ENCODE assay signal across 16 mouse cellular contexts in the genomic region with DNA sequence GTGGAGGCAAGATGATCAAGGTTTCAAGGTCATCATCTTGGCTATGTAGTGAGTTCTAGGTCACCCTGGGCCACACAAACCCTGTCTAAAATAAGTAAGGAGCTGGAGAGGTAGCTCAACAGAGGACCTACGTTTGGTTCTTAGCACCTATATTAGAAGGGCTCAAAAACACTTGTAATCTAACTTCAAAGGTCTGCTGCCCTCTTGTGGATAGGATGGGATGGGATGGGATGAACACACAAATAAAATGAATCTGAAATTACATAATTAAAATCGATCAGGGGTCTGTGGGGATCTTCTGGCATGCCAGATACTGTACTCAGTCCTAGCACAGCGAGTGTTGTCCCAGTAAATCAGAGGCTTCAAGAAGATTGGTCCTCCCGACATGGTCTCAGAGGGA.
A peak's percentile ranks its signal among the peaks of the same experiment; 100 is the strongest.
DNase-seq lines count a peak whose midpoint lies in the region; ATAC-seq and TF ChIP-seq lines count a peak whose summit lies in the region.
"Had no signal": no experiment of that assay in that cellular context is flagged by ENCODE, and none has a peak within 500 bp of the region (broad histone marks: within the 10 kb centered on the region; RNA-seq: fewer than 3 reads in every experiment).

No protein-coding gene starts in this region.

- H3K27ac ChIP-seq in heart, postnatal 0 days (ENCODE audit: low read depth) = no peak overlapping the region
- H3K27ac ChIP-seq in small intestine, adult 2 months (ENCODE audit: insufficient read depth, low read depth, low read length) = peak overlapping the region; percentile 4; the same call in 1 of the 2 replicates
- H3K27ac ChIP-seq: heart, embryonic 10.5 days; intestine, embryonic 15.5 days; midbrain, embryonic 13.5 days had no signal

- WGBS in heart, postnatal 0 days = 89% methylated on average over 4 of the region's 4 CpGs
- 89% methylated on average over 4 of the region's 4 CpGs for WGBS in small intestine, adult 2 months

- TF ChIP-seq EP300 in heart, postnatal 0 days (IDR thresholded peaks at IDR 0.05; ENCODE audit: low read depth) = no peak

- ATAC-seq in heart, postnatal 0 days (ENCODE audit: insufficient read depth, low read depth) = no peak
- ATAC-seq: forebrain, embryonic 16.5 days; intestine, embryonic 15.5 days; midbrain, embryonic 13.5 days had no signal

- H3K4me1 ChIP-seq in heart, postnatal 0 days (ENCODE audit: control insufficient read depth, insufficient read depth) = no peaks in the 10 kb centered on the region
- no peaks in the 10 kb centered on the region; the same call in 1 of the 2 replicates for H3K4me1 ChIP-seq in small intestine, adult 2 months (ENCODE audit: control insufficient read depth, insufficient read depth, insufficient read length, low read length)
- H3K4me1 ChIP-seq: heart, embryonic 10.5 days; intestine, embryonic 15.5 days; midbrain, embryonic 13.5 days had no signal

- no peaks in the 10 kb centered on the region for H3K9me3 ChIP-seq in heart, postnatal 0 days (replicated peaks; ENCODE audit: control insufficient read depth, low read length)
- H3K9me3 ChIP-seq: heart, embryonic 10.5 days; intestine, embryonic 15.5 days; midbrain, embryonic 13.5 days had no signal

- peak; percentile 13; the same call in 1 of the 2 replicates for TF ChIP-seq CTCF in heart, postnatal 0 days (IDR thresholded peaks at IDR 0.05; ENCODE audit: low read depth)
- 0 out of 2 replicates have a peak, but pooled peaks have one; percentile 6 for TF ChIP-seq CTCF in small intestine, adult 2 months (IDR thresholded peaks at IDR 0.05; ENCODE audit: extremely low read depth, insufficient read length, insufficient replicate concordance, low read depth, low read length)

- H3K36me3 ChIP-seq in heart, postnatal 0 days (replicated peaks; ENCODE audit: control insufficient read depth, insufficient read depth, low read length) = no peaks in the 10 kb centered on the region
- peaks cover 2% of the 10 kb centered on the region; the same call in 1 of the 2 replicates for H3K36me3 ChIP-seq in small intestine, adult 2 months (ENCODE audit: control insufficient read depth, insufficient read depth, low read length)
- H3K36me3 ChIP-seq: intestine, embryonic 15.5 days; midbrain, embryonic 13.5 days had no signal

- H3K4me3 ChIP-seq in heart, postnatal 0 days (ENCODE audit: low read depth, low read length) = no peak overlapping the region
- H3K4me3 ChIP-seq in small intestine, adult 2 months (ENCODE audit: low read depth, low read length) = no peak overlapping the region
- H3K4me3 ChIP-seq: heart, embryonic 10.5 days; intestine, embryonic 15.5 days; midbrain, embryonic 13.5 days had no signal

- H3K9ac ChIP-seq in heart, postnatal 0 days (replicated peaks; ENCODE audit: low read depth, low read length) = no peak overlapping the region
- H3K9ac ChIP-seq: intestine, embryonic 15.5 days; midbrain, embryonic 13.5 days had no signal

- intact Hi-C loops in heart, postnatal 10 days (cut with DNase I) = loop anchor here (5.0 kb wide), 1 partner anchor 44 kb away; no protein-coding TSS in a partner anchor

- no peak for DNase-seq in heart, postnatal 0 days (ENCODE audit: low spot score)
- no peak for DNase-seq in heart, postnatal 10 days
- peak; percentile 18 for DNase-seq in lung, postnatal 36 days
- no peak for DNase-seq in lung, adult 18-20 months
- DNase-seq in ES-CJ7 (ENCODE audit: low read depth, low spot score) = peak; percentile 54
- DNase-seq in spleen, postnatal 4 days (ENCODE audit: low spot score in 2 of 2) = no peak
- DNase-seq in right cerebral cortex, adult 18-20 months = no peak
- DNase-seq: cerebellum, adult 11 months; gastrocnemius, postnatal 10 days; kidney, postnatal 4 days; right cerebral cortex, postnatal 25 days had no signal

- H3K27me3 ChIP-seq in heart, postnatal 0 days (ENCODE audit: control insufficient read depth, insufficient read depth, low read length) = no peaks in the 10 kb centered on the region
- no peaks in the 10 kb centered on the region for H3K27me3 ChIP-seq in small intestine, adult 2 months (ENCODE audit: control insufficient read depth, insufficient read depth, low read length)
- H3K27me3 ChIP-seq: intestine, embryonic 15.5 days; midbrain, embryonic 13.5 days had no signal

- TF ChIP-seq POLR2A in small intestine, adult 2 months (IDR thresholded peaks at IDR 0.05; ENCODE audit: low read depth, low read length) = no peak

- H3K4me2 ChIP-seq in heart, postnatal 0 days (ENCODE audit: low read depth, low read length) = no peak overlapping the region
- H3K4me2 ChIP-seq: intestine, embryonic 15.5 days; midbrain, embryonic 13.5 days had no signal

Comparison
In these comparisons a context has a peak if more than half of its experiments do, and no peak if none do; other contexts are left out.
1. DNase-seq: peak in lung, postnatal 36 days (single experiment) and ES-CJ7 (single experiment); none in heart, postnatal 0 days (single experiment), heart, postnatal 10 days (0 of 2), lung, adult 18-20 months (0 of 2), spleen, postnatal 4 days (0 of 2) and right cerebral cortex, adult 18-20 months (single experiment).